Mouse (Mus musculus) hindbrain, embryonic 11.5 days (tissue): ENCODE measurements around the gene Sppl2a. TPM values are rescaled to one million over a fixed set of nuclear protein-coding genes. Genes with fewer than 3 reads are reported as not detected.
"Not testable (repeated sequence)": the region's sequence is repeated elsewhere in the genome, so short reads cannot be mapped to it uniquely, and the experiment has no call there.

Source experiments
- ATAC-seq: fragments of 200-750 bp; cut with Nextera tagmentation; 2 replicates; pipeline ENCODE4 v1.8.0; 2017; ENCODE audit warnings: mild to moderate bottlenecking, moderate TSS enrichment, moderate library complexity; ENCODE audit not compliant: low FRiP score
- DNase-seq: peaks from one replicate; pipeline ENCODE4 v3.0.0-alpha.2; 2015; ENCODE audit warnings: low spot score
- H3K27ac ChIP-seq: fragments of 300-500 bp; sonication (generic); 2 replicates; pipeline ENCODE4 v1.5.1; 2014; ENCODE audit warnings: mild to moderate bottlenecking, low read depth, low read length
- H3K27me3 ChIP-seq: fragments of 300-500 bp; sonication (generic); 2 replicates; pipeline ENCODE4 v1.6.1; 2014; ENCODE audit warnings: mild to moderate bottlenecking, low read length, moderate library complexity, mixed read lengths; ENCODE audit not compliant: control insufficient read depth, insufficient read depth
- H3K36me3 ChIP-seq: fragments of 300-500 bp; sonication (generic); 2 replicates; pipeline ENCODE4 v1.6.1; 2014; ENCODE audit warnings: mild to moderate bottlenecking, low read length, moderate library complexity, mixed read lengths; ENCODE audit not compliant: control insufficient read depth, insufficient read depth
- H3K4me1 ChIP-seq: fragments of 300-500 bp; sonication (generic); replicated peaks from 2 replicates; pipeline ENCODE4 v1.6.1; 2014; ENCODE audit warnings: low read length, mixed read lengths; ENCODE audit not compliant: control insufficient read depth, insufficient read depth
- H3K4me2 ChIP-seq: fragments of 300-500 bp; sonication (generic); replicated peaks from 2 replicates; pipeline ENCODE4 v1.6.1; 2014; ENCODE audit warnings: mild to moderate bottlenecking, low read depth, low read length
- H3K4me3 ChIP-seq: fragments of 300-500 bp; sonication (generic); 2 replicates; pipeline ENCODE4 v1.5.1; 2014; ENCODE audit warnings: low read depth, low read length
- H3K9ac ChIP-seq: fragments of 300-500 bp; sonication (generic); 2 replicates; pipeline ENCODE4 v1.6.1; 2014; ENCODE audit warnings: low read depth, low read length
- H3K9me3 ChIP-seq: fragments of 300-500 bp; sonication (generic); 2 replicates; pipeline ENCODE4 v1.6.1; 2016; ENCODE audit warnings: low read length; ENCODE audit not compliant: control insufficient read depth
- WGBS: fragments of 180-500 bp; shearing (Covaris S2); extraction: QIAGEN DNeasy Blood & Tissue Kit; methylation state at CpG from one replicate; pipeline ENCODE4 v1.1.7; 2014; 5-methylcytosine and 5-hydroxymethylcytosine counted together
- polyA plus RNA-seq: library from polyadenylated mRNA; unstranded; fragments of >200 nt; fragmentation: Nextera tagmentation; extraction: Ambion mirVana; gene quantifications from 2 replicates; pipeline ENCODE4 v1.2.1, GENCODE M21; 2014

The Sppl2a gene
- polyA plus RNA-seq, result 34.7 and 35.5 TPM in 2 replicates

GRCm38 (mm10) chr2:126932897-126933641 lies at the start of gene Sppl2a:
Gene Sppl2a (minus strand): TSS chr2:126933235.
- H3K4me3 ChIP-seq, result peak within 1 kb of the TSS; percentile 60
- under 1% methylated on average over 29 of the region's 35 CpGs for WGBS
- H3K4me2 ChIP-seq, result peak within 1 kb of the TSS; percentile 63
- no peaks in the 10 kb centered on the region for H3K27me3 ChIP-seq
- H3K9ac ChIP-seq, result peak within 1 kb of the TSS; percentile 87
- H3K27ac ChIP-seq, result peak within 1 kb of the TSS; percentile 94
- ATAC-seq (peak; percentile 100), DNase-seq (peak; percentile 90)
- no peaks in the 10 kb centered on the region for H3K36me3 ChIP-seq
- no peaks in the 10 kb centered on the region for H3K9me3 ChIP-seq
- H3K4me1 ChIP-seq, result no peaks in the 10 kb centered on the region

GRCm38 (mm10) chr2:126977428-126977827 lies 44.4 kb upstream of the Sppl2a start:
- Histone ChIP-seq H3K9me3 (no peaks in the 10 kb centered on the region), H3K27me3 (no peaks in the 10 kb centered on the region), H3K4me1 (no peaks in the 10 kb centered on the region), H3K27ac (no peak overlapping the region), H3K4me3 (no peak overlapping the region), H3K36me3 (no peaks in the 10 kb centered on the region), H3K4me2 (no peak overlapping the region), H3K9ac (no peak overlapping the region)
- DNase-seq (no peak), ATAC-seq (no peak)
- WGBS, result 77% methylated on average over 6 of the region's 6 CpGs

GRCm38 (mm10) chr2:126961696-126962095 lies 28.7 kb upstream of the Sppl2a start:
- ATAC-seq, result no peak
- Histone ChIP-seq H3K36me3 (no peaks in the 10 kb centered on the region), H3K4me3 (no peak overlapping the region), H3K27ac (no peak overlapping the region), H3K27me3 (no peaks in the 10 kb centered on the region), H3K9ac (no peak overlapping the region), H3K4me1 (no peaks in the 10 kb centered on the region), H3K9me3 (no peaks in the 10 kb centered on the region), H3K4me2 (no peak overlapping the region)
- 83% methylated on average over 2 of the region's 2 CpGs for WGBS
- DNase-seq, result no peak

GRCm38 (mm10) chr2:126955671-126956070 lies 22.6 kb upstream of the Sppl2a start:
- no peak overlapping the region for H3K4me2 ChIP-seq
- 70% methylated on average over 7 of the region's 7 CpGs for WGBS
- DNase-seq (no peak), ATAC-seq (no peak)
- no peak overlapping the region for H3K9ac ChIP-seq
- H3K9me3 ChIP-seq, result no peaks in the 10 kb centered on the region
- H3K36me3 ChIP-seq, result no peaks in the 10 kb centered on the region
- no peaks in the 10 kb centered on the region for H3K4me1 ChIP-seq
- H3K27me3 ChIP-seq, result no peaks in the 10 kb centered on the region
- no peak overlapping the region for H3K27ac ChIP-seq
- H3K4me3 ChIP-seq, result no peak overlapping the region

- H3K36me3 ChIP-seq, result no peaks in the 10 kb centered on the region
- H3K9me3 ChIP-seq, result no peaks in the 10 kb centered on the region
- WGBS, result 81% methylated on average over 7 of the region's 7 CpGs
- ATAC-seq, result no peak
- DNase-seq, result no peak
- no peak overlapping the region for H3K4me2 ChIP-seq
- no peak overlapping the region for H3K4me3 ChIP-seq
- no peaks in the 10 kb centered on the region for H3K4me1 ChIP-seq
- H3K27me3 ChIP-seq, result no peaks in the 10 kb centered on the region
- H3K9ac ChIP-seq, result no peak overlapping the region
- H3K27ac ChIP-seq, result no peak overlapping the region
These were observed 18.1 kb upstream of the Sppl2a start for GRCm38 (mm10) chr2:126951085-126951484.

GRCm38 (mm10) chr2:126950453-126950852 lies 17.4 kb upstream of the Sppl2a start:
- Histone ChIP-seq H3K9me3 (no peaks in the 10 kb centered on the region), H3K36me3 (no peaks in the 10 kb centered on the region), H3K27ac (no peak overlapping the region), H3K27me3 (no peaks in the 10 kb centered on the region), H3K4me3 (no peak overlapping the region), H3K4me1 (no peaks in the 10 kb centered on the region), H3K9ac (no peak overlapping the region), H3K4me2 (no peak overlapping the region)
- WGBS, result 84% methylated on average over 5 of the region's 5 CpGs
- no peak for ATAC-seq
- DNase-seq, result no peak

- WGBS, result 60% methylated on average over 3 of the region's 3 CpGs
- Histone ChIP-seq H3K4me2 (no peak overlapping the region), H3K36me3 (no peaks in the 10 kb centered on the region), H3K4me1 (no peaks in the 10 kb centered on the region), H3K9ac (no peak overlapping the region), H3K27ac (no peak overlapping the region), H3K4me3 (no peak overlapping the region), H3K27me3 (no peaks in the 10 kb centered on the region), H3K9me3 (no peaks in the 10 kb centered on the region)
- DNase-seq, result no peak
- no peak for ATAC-seq
These were observed 16.8 kb upstream of the Sppl2a start for GRCm38 (mm10) chr2:126949856-126950255.

- WGBS, result 84% methylated on average over 6 of the region's 6 CpGs
These were observed 16.3 kb upstream of the Sppl2a start for GRCm38 (mm10) chr2:126949297-126949696.

GRCm38 (mm10) chr2:126948231-126948630 lies 15.2 kb upstream of the Sppl2a start:
- Histone ChIP-seq H3K9me3 (no peaks in the 10 kb centered on the region), H3K36me3 (no peaks in the 10 kb centered on the region), H3K27me3 (no peaks in the 10 kb centered on the region), H3K4me1 (no peaks in the 10 kb centered on the region), H3K4me2 (no peak overlapping the region), H3K27ac (no peak overlapping the region), H3K9ac (no peak overlapping the region), H3K4me3 (no peak overlapping the region)
- 97% methylated on average over 2 of the region's 3 CpGs for WGBS
- DNase-seq, result no peak
- no peak for ATAC-seq

More at GRCm38 (mm10) chr2:126949297-126949696, 16.3 kb upstream of the Sppl2a start:
- ATAC-seq, H3K4me3 ChIP-seq, H3K27ac ChIP-seq, H3K36me3 ChIP-seq, H3K4me2 ChIP-seq, H3K9me3 ChIP-seq, H3K27me3 ChIP-seq, DNase-seq, H3K9ac ChIP-seq, H3K4me1 ChIP-seq: not testable (repeated sequence)
